Mouse (Mus musculus) lung, postnatal 4 days (tissue): Measurements from ENCODE around the gene Pde4d.

Experiments used
- DNase-seq, 2 experiments: peaks; one replicate each; pipeline ENCODE4 v3.0.0; 2021

Gene Pde4d

GRCm38 (mm10) chr13:109539371-109539770, 1089.6 kb downstream of the Pde4d start:
- no peak for DNase-seq

- DNase-seq, result no peak
Observed at GRCm38 (mm10) chr13:109544646-109545045, 1094.9 kb downstream of the Pde4d start.

- no peak for DNase-seq
Observed at GRCm38 (mm10) chr13:109546337-109546736, 1096.6 kb downstream of the Pde4d start.

GRCm38 (mm10) chr13:109547006-109547587, 1097.3 kb downstream of the Pde4d start:
- no peak for DNase-seq

- DNase-seq, result peak; percentile 57 to 85
Observed at GRCm38 (mm10) chr13:109547700-109548099, 1098.0 kb downstream of the Pde4d start.

- DNase-seq, result no peak
Observed at GRCm38 (mm10) chr13:109548263-109548662, 1098.5 kb downstream of the Pde4d start.

GRCm38 (mm10) chr13:109548771-109549555, 1099.2 kb downstream of the Pde4d start:
- no peak for DNase-seq

GRCm38 (mm10) chr13:109551836-109552235, 1102.1 kb downstream of the Pde4d start:
- DNase-seq, result no peak

- no peak for DNase-seq
Observed at GRCm38 (mm10) chr13:109555513-109555912, 1105.8 kb downstream of the Pde4d start.

GRCm38 (mm10) chr13:109556853-109557252, 1107.1 kb downstream of the Pde4d start:
- DNase-seq, result no peak

GRCm38 (mm10) chr13:109558341-109559257, 1108.9 kb downstream of the Pde4d start:
- DNase-seq, result peak in 1 of 2 experiments; percentile 31

GRCm38 (mm10) chr13:109560261-109560660, 1110.5 kb downstream of the Pde4d start:
- DNase-seq, result no peak

- DNase-seq, result no peak
Observed at GRCm38 (mm10) chr13:109568638-109569468, 1119.1 kb downstream of the Pde4d start.

- DNase-seq, result no peak
Observed at GRCm38 (mm10) chr13:109569491-109569890, 1119.7 kb downstream of the Pde4d start.

GRCm38 (mm10) chr13:109576725-109577124, 1127.0 kb downstream of the Pde4d start:
- no peak for DNase-seq

GRCm38 (mm10) chr13:109577454-109577853, 1127.7 kb downstream of the Pde4d start:
- no peak for DNase-seq

- no peak for DNase-seq
Observed at GRCm38 (mm10) chr13:109577901-109578300, 1128.2 kb downstream of the Pde4d start.

GRCm38 (mm10) chr13:109581284-109582070, 1131.7 kb downstream of the Pde4d start:
- DNase-seq, result no peak

GRCm38 (mm10) chr13:109590048-109590447, 1140.3 kb downstream of the Pde4d start:
- DNase-seq, result no peak

GRCm38 (mm10) chr13:109592192-109592797, 1142.5 kb downstream of the Pde4d start:
- no peak for DNase-seq

- DNase-seq, result no peak
Observed at GRCm38 (mm10) chr13:109599711-109600110, 1150.0 kb downstream of the Pde4d start.
